Mouse (Mus musculus) CH12.LX (cell line): ENCODE measurements around the gene Cmah. TPM values are rescaled to one million over a fixed set of nuclear protein-coding genes. Genes with fewer than 3 reads are reported as not detected.

Experiments
- DNase-seq: peaks from one replicate; pipeline ENCODE4 v3.0.0-alpha.2; 2013; ENCODE audit errors: extremely low read depth
- H3K27ac ChIP-seq: 2 replicates; pipeline ENCODE4 v1.5.1; 2012; ENCODE audit warnings: low read depth, mild to moderate bottlenecking, control low read depth, moderate library complexity; ENCODE audit not compliant: insufficient read depth
- H3K27me3 ChIP-seq: replicated peaks from 2 replicates; pipeline ENCODE3; 2012; ENCODE audit warnings: inconsistent platforms
- H3K36me3 ChIP-seq, 2 experiments: replicated peaks in 1 of 2; 2 replicates each; pipeline versions ENCODE3 to v1.6.1; 2012; ENCODE audit warnings: inconsistent platforms in 1 of 2, low read length in 1 of 2, mild to moderate bottlenecking in 1 of 2, mixed read lengths in 1 of 2, moderate library complexity in 1 of 2; ENCODE audit not compliant: control insufficient read depth in 1 of 2, insufficient read depth in 1 of 2
- H3K4me1 ChIP-seq, 2 experiments: 2 replicates each; pipeline ENCODE4 v1.6.1; 2012; ENCODE audit warnings: inconsistent platforms in 1 of 2, moderate library complexity in 1 of 2; ENCODE audit not compliant: insufficient read depth in 2 of 2, control insufficient read depth in 1 of 2
- H3K4me2 ChIP-seq: 2 replicates; pipeline ENCODE4 v1.6.1; 2012; ENCODE audit warnings: low read depth, mild to moderate bottlenecking, control low read depth; ENCODE audit not compliant: poor library complexity, insufficient read depth, severe bottlenecking
- H3K4me3 ChIP-seq, 3 experiments: fragments of 150-350 bp in 1 of 3; sonication (generic) in 1 of 3; replicated peaks in 1 of 3; 2 replicates each; pipeline versions ENCODE3 to v1.5.1; 2011 to 2012; ENCODE audit warnings: low read depth in 2 of 3, low read length in 2 of 3, mild to moderate bottlenecking in 2 of 3, moderate library complexity in 2 of 3, control low read depth in 1 of 3, improper control_type of control experiment in 1 of 3, inconsistent platforms in 1 of 3, mixed read lengths in 1 of 3; ENCODE audit not compliant: poor library complexity in 1 of 3
- H3K79me2 ChIP-seq: replicated peaks from 2 replicates; pipeline ENCODE4 v1.6.1; 2012; ENCODE audit warnings: mild to moderate bottlenecking, moderate library complexity; ENCODE audit not compliant: control insufficient read depth, poor library complexity, insufficient read depth, severe bottlenecking; ENCODE audit errors: extremely low read depth
- H3K9ac ChIP-seq: 2 replicates; pipeline ENCODE4 v1.6.1; 2012; ENCODE audit warnings: low read depth, mild to moderate bottlenecking, control low read depth, moderate library complexity; ENCODE audit not compliant: insufficient read depth
- H3K9me3 ChIP-seq: replicated peaks from 2 replicates; pipeline ENCODE3; 2012; ENCODE audit warnings: low read length, inconsistent platforms, mixed read lengths
- BHLHE40 ChIP-seq: IDR thresholded peaks from 2 replicates; pipeline ENCODE4 v1.6.1; 2011; ENCODE audit warnings: mild to moderate bottlenecking, low read depth, low read length, improper control_type of control experiment
- CHD2 ChIP-seq: IDR thresholded peaks from 2 replicates; pipeline ENCODE4 v1.6.1; 2011; ENCODE audit warnings: low read length, improper control_type of control experiment
- CTCF ChIP-seq, 2 experiments: IDR thresholded peaks in 1 of 2; conservative IDR thresholded peaks in 1 of 2; 2 replicates each; pipeline ENCODE4 v1.5.1; 2011 to 2012; ENCODE audit warnings: low read depth in 2 of 2, low read length in 2 of 2, improper control_type of control experiment in 1 of 2, inconsistent platforms in 1 of 2, mild to moderate bottlenecking in 1 of 2, moderate library complexity in 1 of 2
- E2F4 ChIP-seq: IDR thresholded peaks from 2 replicates; pipeline ENCODE4 v1.6.1; 2011; ENCODE audit warnings: low read depth, low read length, improper control_type of control experiment; ENCODE audit not compliant: insufficient replicate concordance
- ELF1 ChIP-seq: IDR thresholded peaks from 2 replicates; pipeline ENCODE4 v1.6.1; 2014; ENCODE audit warnings: low read depth, mild to moderate bottlenecking, inconsistent platforms, low read length, improper control_type of control experiment
- ETS1 ChIP-seq: conservative IDR thresholded peaks from 2 replicates; pipeline ENCODE4 v1.6.1; 2012; ENCODE audit warnings: low read depth, mild to moderate bottlenecking, inconsistent platforms, low read length, improper control_type of control experiment, moderate library complexity
- IRF4 ChIP-seq: IDR thresholded peaks from 2 replicates; pipeline ENCODE4 v1.6.1; 2014; ENCODE audit warnings: low read depth, mild to moderate bottlenecking, inconsistent platforms, low read length, improper control_type of control experiment
- JUN ChIP-seq: IDR thresholded peaks from 2 replicates; pipeline ENCODE4 v1.6.1; 2011; ENCODE audit warnings: low read depth, mild to moderate bottlenecking, low read length, improper control_type of control experiment, moderate library complexity; ENCODE audit not compliant: insufficient read depth
- MEF2A ChIP-seq: IDR thresholded peaks from 2 replicates; pipeline ENCODE4 v1.6.1; 2014; ENCODE audit warnings: low read depth, mild to moderate bottlenecking, inconsistent platforms, low read length, improper control_type of control experiment, borderline replicate concordance
- MXI1 ChIP-seq: IDR thresholded peaks from 2 replicates; pipeline ENCODE4 v1.6.1; 2011; ENCODE audit warnings: mild to moderate bottlenecking, low read depth, low read length, improper control_type of control experiment
- MYC ChIP-seq: IDR thresholded peaks from 2 replicates; pipeline ENCODE4 v1.6.1; 2011; ENCODE audit warnings: low read depth, mild to moderate bottlenecking, improper control_type of control experiment, low read length
- NELFE ChIP-seq: IDR thresholded peaks from 2 replicates; pipeline ENCODE4 v1.6.1; 2011; ENCODE audit warnings: low read depth, low read length, improper control_type of control experiment
- NRF1 ChIP-seq: IDR thresholded peaks from 2 replicates; pipeline ENCODE4 v1.6.1; 2014; ENCODE audit warnings: low read depth, mild to moderate bottlenecking, inconsistent platforms, low read length, improper control_type of control experiment, moderate library complexity
- POLR2A ChIP-seq: IDR thresholded peaks from 2 replicates; pipeline ENCODE4 v1.6.1; 2011; ENCODE audit warnings: low read depth, mild to moderate bottlenecking, improper control_type of control experiment, low read length
- RAD21 ChIP-seq: IDR thresholded peaks from 2 replicates; pipeline ENCODE4 v1.6.1; 2011; ENCODE audit warnings: low read depth, mild to moderate bottlenecking, low read length, improper control_type of control experiment, moderate library complexity
- SIN3A ChIP-seq: IDR thresholded peaks from 2 replicates; pipeline ENCODE4 v1.6.1; 2012; ENCODE audit warnings: low read length, improper control_type of control experiment, inconsistent platforms
- SMC3 ChIP-seq: IDR thresholded peaks from 2 replicates; pipeline ENCODE4 v1.6.1; 2011; ENCODE audit warnings: low read depth, low read length, improper control_type of control experiment
- TCF12 ChIP-seq: IDR thresholded peaks from 2 replicates; pipeline ENCODE4 v1.6.1; 2014; ENCODE audit warnings: low read depth, mild to moderate bottlenecking, inconsistent platforms, low read length, improper control_type of control experiment
- UBTF ChIP-seq: IDR thresholded peaks from 2 replicates; pipeline ENCODE4 v1.6.1; 2012; ENCODE audit warnings: low read depth, mild to moderate bottlenecking, inconsistent platforms, low read length, improper control_type of control experiment, moderate library complexity
- USF2 ChIP-seq: conservative IDR thresholded peaks from 2 replicates; pipeline ENCODE4 v1.6.1; 2011; ENCODE audit warnings: low read depth, low read length, improper control_type of control experiment
- ZC3H11A ChIP-seq: IDR thresholded peaks from 2 replicates; pipeline ENCODE4 v1.6.1; 2012; ENCODE audit warnings: low read depth, mild to moderate bottlenecking, inconsistent platforms, low read length, improper control_type of control experiment
- ZKSCAN1 ChIP-seq: IDR thresholded peaks from 2 replicates; pipeline ENCODE4 v1.6.1; 2012; ENCODE audit warnings: low read depth, inconsistent platforms, low read length, improper control_type of control experiment, borderline replicate concordance
- ZMIZ1 ChIP-seq: IDR thresholded peaks from 2 replicates; pipeline ENCODE4 v1.6.1; 2012; ENCODE audit warnings: low read depth, mild to moderate bottlenecking, inconsistent platforms, low read length, improper control_type of control experiment
- ZNF384 ChIP-seq: IDR thresholded peaks from 2 replicates; pipeline ENCODE4 v1.6.1; 2012; ENCODE audit warnings: low read depth, low read length, improper control_type of control experiment, inconsistent platforms
- dilution Hi-C: fragments of 300-500 bp; cut with MboI; formaldehyde crosslinking; loops from 2 replicates; pipeline ENCODE4 v1.14.3; 2020; ENCODE audit warnings: low sequenced_read_pairs; ENCODE audit not compliant: extremely low pct_unique_long_range_greater_than_20kb, extremely low pct_ligation_motif_present
- in situ Hi-C: fragments of 300-500 bp; cut with MboI; formaldehyde crosslinking; loops from 3 replicates; pipeline ENCODE4 v1.14.3; 2019; ENCODE audit warnings: low sequenced_read_pairs, low pct_ligation_motif_present, low pct_unique_long_range_greater_than_20kb, mixed read lengths
- polyA plus RNA-seq: library from polyadenylated mRNA; unstranded; fragments of >175 nt; gene quantifications from 2 replicates; pipeline ENCODE4 v1.2.1, GENCODE M21; 2012; ENCODE audit warnings: low read depth; ENCODE audit not compliant: insufficient read length
- total RNA-seq, 2 experiments: library from RNA; depleted of rRNA; stranded (reverse); fragments of 300-350 nt in 1 of 2; fragments of >200 nt in 1 of 2; gene quantifications; 2 replicates each; pipeline ENCODE4 v1.2.3; 2012 to 2014

The Cmah gene
- total and polyA plus RNA-seq, 3 experiments = 5.0 to 17.4 (median 5.5) TPM

- dilution Hi-C loops = no loop called here
- H3K4me2 ChIP-seq = peak overlapping the region; percentile 74
- H3K36me3 ChIP-seq = peaks cover 0 to 4% of the 10 kb centered on the region in 2 experiments
- no peaks in the 10 kb centered on the region for H3K9me3 ChIP-seq
- H3K79me2 ChIP-seq = no peaks in the 10 kb centered on the region
- TF ChIP-seq RAD21 (no peak), BHLHE40 (no peak), ETS1 (no peak), POLR2A (no peak), TCF12 (no peak), USF2 (no peak), SMC3 (no peak), ELF1 (no peak), JUN (no peak), SIN3A (no peak)
- TF ChIP-seq, all 38 proteins: peak for 0
- Histone ChIP-seq H3K27ac (no peak overlapping the region), H3K27me3 (no peaks in the 10 kb centered on the region), H3K9ac (no peak overlapping the region), H3K4me1 (peaks cover 5 to 13% of the 10 kb centered on the region in 2 experiments; a peak in 3 of 4 replicates), H3K4me3 (peak overlapping the region in 2 of 3 experiments; percentile 69 to 70)
- in situ Hi-C loops = loop anchor here (25.0 kb wide), 1 partner anchor 443 kb away; the partner anchor contains the start of gene Slc17a3
- no peak for DNase-seq
These were observed 47.3 kb upstream of the Cmah start for GRCm38 (mm10) chr13:24279762-24280438.

GRCm38 (mm10) chr13:24280439-24281431 is 46.5 kb upstream of the Cmah start, which contains the start of gene Carmil1:
TSS of gene Carmil1 (minus strand) at chr13:24280795.
- Histone ChIP-seq H3K79me2 (no peaks in the 10 kb centered on the region), H3K4me2 (peak within 1 kb of the TSS; percentile 74), H3K4me1 (peaks cover 5 to 9% of the 10 kb centered on the region in 2 experiments; a peak in 3 of 4 replicates), H3K36me3 (peaks cover 0 to 4% of the 10 kb centered on the region in 2 experiments), H3K27me3 (no peaks in the 10 kb centered on the region), H3K27ac (no peak within 1 kb of the TSS), H3K9ac (peak within 1 kb of the TSS; percentile 48; the same call in 1 of the 2 replicates), H3K9me3 (no peaks in the 10 kb centered on the region), H3K4me3 (peak within 1 kb of the TSS; percentile 32 to 70 (median 69))
- peak; percentile 74 for DNase-seq
- peak; percentile 39; the same call in 1 of the 2 replicates for TF ChIP-seq ZMIZ1
- TF ChIP-seq CHD2 = peak; percentile 67
- TF ChIP-seq BHLHE40 = no peak
- TF ChIP-seq NRF1 = peak; percentile 52; the same call in 1 of the 2 replicates
- TF ChIP-seq MXI1 = no peak
- no peak for TF ChIP-seq ZKSCAN1
- no peak for TF ChIP-seq E2F4
- no peak for TF ChIP-seq MYC
- TF ChIP-seq ZC3H11A = peak; percentile 14; the same call in 1 of the 2 replicates
- TF ChIP-seq MEF2A = peak; percentile 15; the same call in 1 of the 2 replicates
- TF ChIP-seq CTCF (conservative IDR thresholded peaks at IDR 0.05 in 1 of 2, IDR thresholded peaks at IDR 0.05 in 1 of 2; ENCODE audit: low read depth in 2 of 2, low read length in 2 of 2) = peak in 1 of 2 experiments; percentile 78; a peak in 2 of 4 replicates
- peak; percentile 80 for TF ChIP-seq SMC3
- 0 out of 2 replicates have a peak, but pooled peaks have one; percentile 13 for TF ChIP-seq IRF4
- TF ChIP-seq POLR2A = peak; percentile 59
- peak; percentile 87 for TF ChIP-seq ZNF384
- peak; percentile 22; the same call in 1 of the 2 replicates for TF ChIP-seq NELFE
- TF ChIP-seq UBTF = peak; percentile 97
- TF ChIP-seq RAD21 = peak; percentile 66
- in situ Hi-C loops = loop anchor here (25.0 kb wide), 1 partner anchor 443 kb away; the partner anchor contains the start of gene Slc17a3
- dilution Hi-C loops = no loop called here
